Mouse (Mus musculus) kidney, postnatal 4 days (tissue): ENCODE data around the gene Fez1.

Source experiments
- DNase-seq, 2 experiments: peaks; one replicate each; pipeline ENCODE4 v3.0.0; 2021; ENCODE audit warnings: mixed read lengths in 2 of 2

The Fez1 gene

GRCm38 (mm10) chr9:36895009-36895693 lies 73.5 kb downstream of the Fez1 start:
- DNase-seq: peak; percentile 70 to 76

- no peak for DNase-seq
These were observed 76.9 kb downstream of the Fez1 start for GRCm38 (mm10) chr9:36898560-36898959.

DNA sequence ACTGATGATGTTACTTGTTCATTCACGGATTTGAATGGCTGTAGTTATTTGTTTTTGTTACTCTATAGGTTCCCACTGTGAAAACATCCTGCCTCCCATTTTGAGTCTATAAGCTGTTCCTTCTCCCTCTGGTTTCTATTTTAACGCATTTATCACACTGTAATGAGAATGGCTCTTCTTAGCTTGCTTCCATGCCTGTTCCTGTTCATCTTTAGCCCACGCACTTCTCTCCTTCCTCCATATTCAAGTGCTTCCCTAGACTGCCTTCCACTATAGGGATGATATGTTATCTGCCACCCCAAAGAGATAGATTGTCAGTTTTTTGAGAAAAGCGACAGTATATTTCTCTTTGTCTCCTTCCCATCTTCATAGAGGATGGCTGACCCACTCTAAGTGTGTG lies 78.8 kb downstream of the Fez1 start:
- DNase-seq: no peak

GRCm38 (mm10) chr9:36905452-36905851 lies 83.8 kb downstream of the Fez1 start:
- peak; percentile 19 to 24 for DNase-seq

DNA sequence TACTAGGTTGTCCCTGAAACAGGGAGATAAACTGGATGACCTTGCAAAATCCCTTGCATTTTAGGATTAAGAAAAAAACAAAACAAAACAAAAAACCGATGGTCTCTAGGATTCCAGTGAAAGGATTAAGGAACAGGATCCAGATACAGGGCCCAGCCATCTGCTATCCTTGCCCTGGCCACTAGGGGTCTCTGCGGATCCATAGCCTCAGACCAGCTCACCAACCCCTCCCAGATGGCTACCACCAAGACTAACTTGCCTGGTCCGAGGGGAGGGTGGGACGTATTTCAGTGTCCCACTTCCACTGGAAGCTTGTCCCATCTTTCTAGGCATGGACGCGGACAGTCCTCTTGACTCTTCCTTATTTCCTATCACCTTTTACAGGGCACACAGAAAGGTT lies 94.7 kb downstream of the Fez1 start:
- peak; percentile 87 to 89 for DNase-seq

DNA sequence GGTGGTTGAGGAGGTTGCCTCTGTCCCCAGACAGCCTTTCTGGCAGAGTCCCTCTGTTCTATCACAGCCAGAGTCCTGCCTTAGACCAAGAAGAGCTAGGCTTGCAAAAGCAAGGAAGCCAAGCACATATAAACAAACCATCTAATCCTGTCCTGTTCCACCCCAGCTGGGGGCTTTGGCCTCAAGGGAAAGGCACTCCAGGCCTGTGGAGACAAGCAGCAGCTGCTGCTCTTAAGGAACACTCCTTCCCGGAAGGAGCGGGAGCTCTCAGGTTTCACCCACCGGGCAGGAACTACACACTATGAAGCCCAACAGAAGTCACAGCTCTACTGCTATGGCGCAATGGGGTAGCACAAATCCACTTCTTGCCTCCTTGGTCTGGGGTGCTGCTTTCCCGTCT lies 95.3 kb downstream of the Fez1 start:
- peak; percentile 61 to 69 for DNase-seq

GRCm38 (mm10) chr9:36918582-36918981 lies 96.9 kb downstream of the Fez1 start:
- DNase-seq: no peak

GRCm38 (mm10) chr9:36919472-36919871 lies 97.8 kb downstream of the Fez1 start:
- DNase-seq: no peak

GRCm38 (mm10) chr9:36921718-36922415 lies 100.2 kb downstream of the Fez1 start:
- no peak for DNase-seq

- DNase-seq: no peak
These were observed 102.1 kb downstream of the Fez1 start for GRCm38 (mm10) chr9:36923753-36924152.
